ENCODE assay signal across 8 mouse cellular contexts in genomic region chr17:78935857-78936256, GRCm38 (mm10). TPM values are rescaled to one million over a fixed set of nuclear protein-coding genes. Genes with fewer than 3 reads are reported as not detected.
DNase-seq lines count a peak whose midpoint lies in the region; ATAC-seq and TF ChIP-seq lines count a peak whose summit lies in the region.

No protein-coding gene starts in this region.

- peak overlapping the region; percentile 72 for H3K9ac ChIP-seq in kidney, embryonic 14.5 days (ENCODE audit: low read depth, low read length)
- no peak overlapping the region; the same call in 1 of the 2 replicates for H3K9ac ChIP-seq in hindbrain, embryonic 16.5 days (ENCODE audit: low read depth, low read length)
- H3K9ac ChIP-seq in midbrain, embryonic 15.5 days, result peak overlapping the region; percentile 78

- no peak for TF ChIP-seq CTCF in bone marrow macrophage, adult 2 months (IDR thresholded peaks at IDR 0.05; ENCODE audit: low read depth, low read length)

- DNase-seq in kidney, adult 11 months, result no peak
- DNase-seq in thymus, adult 18-20 months, result no peak
- no peak for DNase-seq in right cerebral cortex, postnatal 36 days (ENCODE audit: low spot score in 2 of 2)

- peak overlapping the region; percentile 82 for H3K4me2 ChIP-seq in kidney, embryonic 14.5 days (replicated peaks; ENCODE audit: low read depth, low read length)
- H3K4me2 ChIP-seq in hindbrain, embryonic 16.5 days (ENCODE audit: low read length), result peak overlapping the region; percentile 87
- peak overlapping the region; percentile 66 for H3K4me2 ChIP-seq in midbrain, embryonic 15.5 days

- no peaks in the 10 kb centered on the region for H3K4me1 ChIP-seq in kidney, embryonic 14.5 days (ENCODE audit: control insufficient read depth, insufficient read depth, low read length)
- peaks cover 29% of the 10 kb centered on the region for H3K4me1 ChIP-seq in bone marrow macrophage, adult 2 months (ENCODE audit: control insufficient read depth, insufficient read depth, low read length)
- peaks cover 13% of the 10 kb centered on the region for H3K4me1 ChIP-seq in hindbrain, embryonic 16.5 days (ENCODE audit: control insufficient read depth, insufficient read depth, low read depth, low read length)
- peaks cover 36% of the 10 kb centered on the region for H3K4me1 ChIP-seq in midbrain, embryonic 15.5 days

- H3K36me3 ChIP-seq in kidney, embryonic 14.5 days (ENCODE audit: control insufficient read depth, insufficient read depth, low read length), result peaks cover 46% of the 10 kb centered on the region
- H3K36me3 ChIP-seq in hindbrain, embryonic 16.5 days (ENCODE audit: control insufficient read depth, insufficient read depth, low read length), result peaks cover 29% of the 10 kb centered on the region
- H3K36me3 ChIP-seq in midbrain, embryonic 15.5 days (replicated peaks), result peaks cover 28% of the 10 kb centered on the region

- H3K9me3 ChIP-seq in kidney, embryonic 14.5 days (ENCODE audit: control insufficient read depth, low read length), result no peaks in the 10 kb centered on the region
- H3K9me3 ChIP-seq in hindbrain, embryonic 16.5 days (ENCODE audit: control insufficient read depth, low read length), result no peaks in the 10 kb centered on the region
- H3K9me3 ChIP-seq in midbrain, embryonic 15.5 days, result no peaks in the 10 kb centered on the region

- no peak overlapping the region for H3K27ac ChIP-seq in kidney, embryonic 14.5 days (ENCODE audit: low read depth, low read length)
- H3K27ac ChIP-seq in bone marrow macrophage, adult 2 months (ENCODE audit: insufficient read depth, low read depth, low read length), result no peak overlapping the region; the same call in 1 of the 2 replicates
- H3K27ac ChIP-seq in hindbrain, embryonic 16.5 days (ENCODE audit: low read depth, low read length), result no peak overlapping the region
- no peak overlapping the region for H3K27ac ChIP-seq in midbrain, embryonic 15.5 days

- no peaks in the 10 kb centered on the region for H3K27me3 ChIP-seq in kidney, embryonic 14.5 days (ENCODE audit: control insufficient read depth, insufficient read depth, low read length)
- no peaks in the 10 kb centered on the region for H3K27me3 ChIP-seq in hindbrain, embryonic 16.5 days (replicated peaks; ENCODE audit: control insufficient read depth, insufficient read depth, low read length)
- H3K27me3 ChIP-seq in midbrain, embryonic 15.5 days (replicated peaks), result no peaks in the 10 kb centered on the region

- ATAC-seq in kidney, embryonic 14.5 days (ENCODE audit: low FRiP score, low TSS enrichment), result no peak
- ATAC-seq in hindbrain, embryonic 16.5 days, result no peak
- no peak for ATAC-seq in midbrain, embryonic 15.5 days (replicated peaks)
- no peak for ATAC-seq in CD4-positive, CD25-positive, alpha-beta regulatory T cell, adult 4 months

- no peak for TF ChIP-seq POLR2A in bone marrow macrophage, adult 2 months (IDR thresholded peaks at IDR 0.05; ENCODE audit: borderline replicate concordance, low read depth, low read length)

- H3K4me3 ChIP-seq in kidney, embryonic 14.5 days (ENCODE audit: low read length), result peak overlapping the region; percentile 65
- H3K4me3 ChIP-seq in bone marrow macrophage, adult 2 months (ENCODE audit: insufficient read depth, low read length), result peak overlapping the region; percentile 89
- peak overlapping the region; percentile 94 for H3K4me3 ChIP-seq in hindbrain, embryonic 16.5 days (ENCODE audit: low read length)
- peak overlapping the region; percentile 97 for H3K4me3 ChIP-seq in midbrain, embryonic 15.5 days

- 81% methylated on average over 2 of the region's 2 CpGs for WGBS in kidney, embryonic 14.5 days
- WGBS in hindbrain, embryonic 16.5 days, result 89% methylated on average over 2 of the region's 2 CpGs
- 80% methylated on average over 2 of the region's 2 CpGs for WGBS in midbrain, embryonic 15.5 days

RNA-seq across cellular contexts. Expression of gene Cebpz, which starts 1.0 kb away (rescaled TPM):
- polyA plus RNA-seq in kidney, embryonic 14.5 days (2014; fragmentation: Nextera tagmentation; extraction: Ambion mirVana), result 58.7 and 64.8 TPM in 2 replicates
- 20.7 and 27.8 TPM in 2 replicates for polyA plus RNA-seq in bone marrow macrophage, adult 2 months (2012; ENCODE audit: insufficient read depth, insufficient read length, missing spikeins)
- 29.7 and 32.0 TPM in 2 replicates for polyA plus RNA-seq in hindbrain, embryonic 16.5 days (2015; fragmentation: Nextera tagmentation; extraction: Ambion mirVana)
- polyA plus RNA-seq in midbrain, embryonic 15.5 days (2015; fragmentation: Nextera tagmentation; extraction: Ambion mirVana), result 39.2 and 42.3 TPM in 2 replicates
- polyA plus RNA-seq in CD4-positive, CD25-positive, alpha-beta regulatory T cell, adult 4 months (2017; shearing (Covaris generic)), result 10 to 100 TPM; 51.9 to 81.0 TPM

RNA-seq across cellular contexts. Expression of gene Ndufaf7, which starts 1.1 kb away (rescaled TPM):
- polyA plus RNA-seq in kidney, embryonic 14.5 days (2014; fragmentation: Nextera tagmentation; extraction: Ambion mirVana), result 45.4 and 63.2 TPM in 2 replicates
- polyA plus RNA-seq in bone marrow macrophage, adult 2 months (2012; ENCODE audit: insufficient read depth, insufficient read length, missing spikeins), result 27.6 and 27.8 TPM in 2 replicates
- 63.9 and 65.9 TPM in 2 replicates for polyA plus RNA-seq in hindbrain, embryonic 16.5 days (2015; fragmentation: Nextera tagmentation; extraction: Ambion mirVana)
- 62.3 and 69.6 TPM in 2 replicates for polyA plus RNA-seq in midbrain, embryonic 15.5 days (2015; fragmentation: Nextera tagmentation; extraction: Ambion mirVana)
- 10 to 100 TPM; 57.6 to 60.1 TPM for polyA plus RNA-seq in CD4-positive, CD25-positive, alpha-beta regulatory T cell, adult 4 months (2017; shearing (Covaris generic))

RNA-seq across cellular contexts. Expression of gene Cebpzos, which starts 19.6 kb away (rescaled TPM):
- 108 and 133 TPM in 2 replicates for polyA plus RNA-seq in kidney, embryonic 14.5 days (2014; fragmentation: Nextera tagmentation; extraction: Ambion mirVana)
- polyA plus RNA-seq in bone marrow macrophage, adult 2 months (2012; ENCODE audit: insufficient read depth, insufficient read length, missing spikeins), result 27.6 and 31.0 TPM in 2 replicates
- 105 and 127 TPM in 2 replicates for polyA plus RNA-seq in hindbrain, embryonic 16.5 days (2015; fragmentation: Nextera tagmentation; extraction: Ambion mirVana)
- 103 TPM in 2 replicates for polyA plus RNA-seq in midbrain, embryonic 15.5 days (2015; fragmentation: Nextera tagmentation; extraction: Ambion mirVana)
- 10 to 100 TPM; 70.3 to 70.8 TPM for polyA plus RNA-seq in CD4-positive, CD25-positive, alpha-beta regulatory T cell, adult 4 months (2017; shearing (Covaris generic))

RNA-seq across cellular contexts. Expression of gene Sult6b1, which starts 29.1 kb away (rescaled TPM):
- 0.19 and 0.20 TPM in 2 replicates for polyA plus RNA-seq in kidney, embryonic 14.5 days (2014; fragmentation: Nextera tagmentation; extraction: Ambion mirVana)
- not detected in 2 replicates for polyA plus RNA-seq in bone marrow macrophage, adult 2 months (2012; ENCODE audit: insufficient read depth, insufficient read length, missing spikeins)
- polyA plus RNA-seq in hindbrain, embryonic 16.5 days (2015; fragmentation: Nextera tagmentation; extraction: Ambion mirVana), result 0.36 TPM in 1 of 2 replicates, not detected in the other
- 0.14 and 0.32 TPM in 2 replicates for polyA plus RNA-seq in midbrain, embryonic 15.5 days (2015; fragmentation: Nextera tagmentation; extraction: Ambion mirVana)
- polyA plus RNA-seq in CD4-positive, CD25-positive, alpha-beta regulatory T cell, adult 4 months (2017; shearing (Covaris generic)), result under 1 TPM; 0.32 to 0.49 TPM

RNA-seq across cellular contexts. Expression of gene Eif2ak2, which starts 53.5 kb away (rescaled TPM):
- polyA plus RNA-seq in kidney, embryonic 14.5 days (2014; fragmentation: Nextera tagmentation; extraction: Ambion mirVana), result 12.0 and 14.6 TPM in 2 replicates
- polyA plus RNA-seq in bone marrow macrophage, adult 2 months (2012; ENCODE audit: insufficient read depth, insufficient read length, missing spikeins), result 45.8 and 51.8 TPM in 2 replicates
- polyA plus RNA-seq in hindbrain, embryonic 16.5 days (2015; fragmentation: Nextera tagmentation; extraction: Ambion mirVana), result 3.0 and 3.3 TPM in 2 replicates
- polyA plus RNA-seq in midbrain, embryonic 15.5 days (2015; fragmentation: Nextera tagmentation; extraction: Ambion mirVana), result 2.2 and 4.3 TPM in 2 replicates
- polyA plus RNA-seq in CD4-positive, CD25-positive, alpha-beta regulatory T cell, adult 4 months (2017; shearing (Covaris generic)), result 10 to 100 TPM; 28.9 to 51.1 TPM
